Mouse (Mus musculus): ENCODE data around the gene Camkk1. TPM values are rescaled to one million over a fixed set of nuclear protein-coding genes. Genes with fewer than 3 reads are reported as not detected.

Camkk1 gene
- polyA plus RNA-seq, 1 experiment from 2014 or later: 2.7 TPM

- peaks cover 26% of the 10 kb centered on the region for H3K27me3 ChIP-seq (ENCODE audit: control insufficient read depth, insufficient read depth, low read length)
- peak overlapping the region; percentile 64 for H3K4me3 ChIP-seq (ENCODE audit: low read depth, low read length)
- ATAC-seq (ENCODE audit: insufficient number of reproducible peaks, low FRiP score, low TSS enrichment, low read depth) (peak; percentile 52), DNase-seq (ENCODE audit: low spot score) (peak; percentile 62)
- peak overlapping the region; percentile 57 for H3K9ac ChIP-seq (ENCODE audit: low read length)
- no peaks in the 10 kb centered on the region for H3K36me3 ChIP-seq (ENCODE audit: control insufficient read depth, insufficient read depth, low read length)
- no peak overlapping the region for H3K27ac ChIP-seq (replicated peaks; ENCODE audit: low read depth, low read length)
- WGBS: 1% methylated on average over 45 of the region's 46 CpGs
- H3K9me3 ChIP-seq (ENCODE audit: control insufficient read depth, low read length): no peaks in the 10 kb centered on the region
- peak overlapping the region; percentile 98 for H3K4me2 ChIP-seq (ENCODE audit: low read depth, severe bottlenecking)
- H3K4me1 ChIP-seq (ENCODE audit: control insufficient read depth, insufficient read depth, low read length): 0 out of 2 replicates have a peak, but pooled peaks cover 2% of the 10 kb centered on the region
Measured at GRCm38 (mm10) chr11:73019147-73019795, 463 bp downstream of the Camkk1 start.

DNA sequence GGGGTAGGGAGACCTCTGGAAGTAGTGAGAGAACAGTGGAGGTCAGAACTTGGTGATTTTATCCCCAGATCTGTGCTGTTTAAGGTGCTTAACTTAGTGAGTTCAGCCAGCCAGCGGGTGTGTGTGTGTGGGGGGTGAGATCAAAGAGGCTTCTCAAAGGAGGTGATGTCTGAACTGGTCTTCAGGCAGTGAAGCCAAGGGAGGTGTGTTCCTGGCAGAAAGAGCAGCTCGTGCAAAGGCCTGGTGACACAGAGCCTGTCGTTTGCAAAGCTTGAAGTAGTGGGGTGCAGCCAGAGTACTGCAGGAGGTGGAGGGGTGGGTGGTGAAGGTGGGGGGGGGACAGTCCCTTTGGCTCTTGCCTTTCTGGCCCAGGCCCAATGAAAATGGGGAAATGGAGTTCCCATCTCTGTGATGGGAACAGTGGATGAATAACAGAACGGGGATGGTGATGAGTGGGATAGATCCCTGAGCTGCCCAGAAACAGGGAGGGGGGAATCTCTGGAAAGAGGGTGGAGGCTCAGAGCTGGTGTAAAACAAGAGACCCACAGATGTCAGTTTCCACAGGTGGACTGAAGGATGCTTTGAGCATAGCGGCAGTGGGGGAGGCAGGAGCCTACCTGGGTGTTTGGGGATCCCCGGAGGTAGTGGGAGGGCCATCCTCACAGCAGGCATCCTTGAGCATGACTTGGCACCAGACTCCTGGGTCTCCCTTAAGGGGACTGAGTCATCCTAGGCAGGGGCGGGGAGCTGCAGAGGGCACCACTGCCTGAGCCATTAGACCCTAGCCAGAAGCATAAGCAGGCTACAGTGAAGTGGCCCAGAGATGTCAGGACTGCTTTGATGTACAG lies 2.4 kb downstream of the Camkk1 start:
- no peak overlapping the region for H3K4me3 ChIP-seq (ENCODE audit: low read depth, low read length)
- H3K27me3 ChIP-seq (ENCODE audit: control insufficient read depth, insufficient read depth, low read length): peaks cover 26% of the 10 kb centered on the region
- no peaks in the 10 kb centered on the region for H3K36me3 ChIP-seq (ENCODE audit: control insufficient read depth, insufficient read depth, low read length)
- 0 out of 2 replicates have a peak, but pooled peaks cover 2% of the 10 kb centered on the region for H3K4me1 ChIP-seq (ENCODE audit: control insufficient read depth, insufficient read depth, low read length)
- no peak overlapping the region for H3K27ac ChIP-seq (replicated peaks; ENCODE audit: low read depth, low read length)
- no peak overlapping the region for H3K9ac ChIP-seq (ENCODE audit: low read length)
- H3K9me3 ChIP-seq (ENCODE audit: control insufficient read depth, low read length): no peaks in the 10 kb centered on the region
- 48% methylated on average over 7 of the region's 7 CpGs for WGBS
- ATAC-seq (ENCODE audit: insufficient number of reproducible peaks, low FRiP score, low TSS enrichment, low read depth) (no peak), DNase-seq (ENCODE audit: low spot score) (no peak)
- H3K4me2 ChIP-seq (ENCODE audit: low read depth, severe bottlenecking): no peak overlapping the region

GRCm38 (mm10) chr11:73023099-73023498 lies 4.3 kb downstream of the Camkk1 start:
- H3K9me3 ChIP-seq (ENCODE audit: control insufficient read depth, low read length): no peaks in the 10 kb centered on the region
- H3K4me1 ChIP-seq (ENCODE audit: control insufficient read depth, insufficient read depth, low read length): 0 out of 2 replicates have a peak, but pooled peaks cover 2% of the 10 kb centered on the region
- 54% methylated on average over 9 of the region's 9 CpGs for WGBS
- H3K27ac ChIP-seq (replicated peaks; ENCODE audit: low read depth, low read length): no peak overlapping the region
- no peak overlapping the region for H3K9ac ChIP-seq (ENCODE audit: low read length)
- no peak overlapping the region for H3K4me3 ChIP-seq (ENCODE audit: low read depth, low read length)
- DNase-seq (ENCODE audit: low spot score) (no peak), ATAC-seq (ENCODE audit: insufficient number of reproducible peaks, low FRiP score, low TSS enrichment, low read depth) (no peak)
- no peak overlapping the region for H3K4me2 ChIP-seq (ENCODE audit: low read depth, severe bottlenecking)
- peaks cover 23% of the 10 kb centered on the region for H3K27me3 ChIP-seq (ENCODE audit: control insufficient read depth, insufficient read depth, low read length)
- no peaks in the 10 kb centered on the region for H3K36me3 ChIP-seq (ENCODE audit: control insufficient read depth, insufficient read depth, low read length)

DNA sequence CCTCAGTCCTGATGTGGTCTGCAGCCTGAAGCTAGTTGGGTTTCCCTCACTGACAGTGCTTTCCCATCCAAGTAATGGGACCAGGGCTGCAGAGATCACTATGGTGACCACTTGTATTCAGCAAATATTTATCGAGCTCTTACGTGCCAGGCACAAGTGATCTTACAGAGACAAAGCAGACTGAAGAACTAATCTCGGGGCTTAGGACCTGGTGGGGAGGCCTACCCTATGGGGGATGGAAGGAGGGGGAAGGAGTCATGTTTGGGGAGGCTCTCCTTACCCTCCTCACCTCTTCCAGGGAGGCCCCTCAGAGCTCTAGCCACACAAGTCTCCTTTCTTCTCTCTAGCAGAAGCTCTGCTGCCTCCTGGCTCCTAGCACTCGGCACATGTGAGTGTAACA lies 5.0 kb downstream of the Camkk1 start:
- 86% methylated on average over 4 of the region's 4 CpGs for WGBS
- DNase-seq (ENCODE audit: low spot score): no peak
- Histone ChIP-seq H3K36me3 (ENCODE audit: control insufficient read depth, insufficient read depth, low read length) (no peaks in the 10 kb centered on the region), H3K4me1 (ENCODE audit: control insufficient read depth, insufficient read depth, low read length) (0 out of 2 replicates have a peak, but pooled peaks cover 2% of the 10 kb centered on the region), H3K27ac (replicated peaks; ENCODE audit: low read depth, low read length) (no peak overlapping the region), H3K4me3 (ENCODE audit: low read depth, low read length) (no peak overlapping the region), H3K27me3 (ENCODE audit: control insufficient read depth, insufficient read depth, low read length) (peaks cover 23% of the 10 kb centered on the region), H3K9me3 (ENCODE audit: control insufficient read depth, low read length) (no peaks in the 10 kb centered on the region), H3K4me2 (ENCODE audit: low read depth, severe bottlenecking) (no peak overlapping the region), H3K9ac (ENCODE audit: low read length) (no peak overlapping the region)
- ATAC-seq (ENCODE audit: insufficient number of reproducible peaks, low FRiP score, low TSS enrichment, low read depth): no peak

DNA sequence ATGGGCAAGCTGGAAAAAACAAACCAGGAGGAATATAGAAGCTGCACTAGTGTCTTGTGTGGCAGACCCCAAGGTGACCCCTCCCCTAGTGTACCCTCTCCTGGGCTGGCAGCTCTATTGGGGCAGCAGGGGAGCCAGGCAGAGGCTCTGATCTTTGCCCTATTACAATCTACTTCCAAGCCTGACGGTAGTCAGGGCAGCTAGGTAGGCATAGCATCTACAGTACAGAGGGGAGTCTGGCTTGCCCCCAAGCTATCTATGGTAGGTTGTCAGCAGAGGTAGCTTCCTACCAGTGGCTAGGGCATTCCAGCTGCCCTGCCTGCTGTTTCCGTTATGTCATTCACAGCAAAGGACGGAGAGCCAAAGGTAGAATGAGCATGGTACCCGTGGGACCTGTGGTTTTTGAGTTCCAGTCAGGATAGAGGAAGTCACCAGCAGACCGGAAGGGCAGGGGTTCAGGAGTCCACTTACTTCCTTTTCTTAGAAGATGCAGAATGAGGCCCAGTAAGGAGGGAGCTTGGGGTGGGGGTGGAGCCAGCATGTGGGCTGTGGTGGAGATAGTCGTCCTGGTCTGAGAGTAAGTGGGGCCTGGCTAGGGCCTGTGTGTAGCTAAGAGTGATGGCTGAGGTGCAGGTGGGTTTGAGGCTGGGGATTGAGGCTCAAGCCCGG lies 5.6 kb downstream of the Camkk1 start:
- 0 out of 2 replicates have a peak overlapping the region, but pooled peaks have one; percentile 4 for H3K9ac ChIP-seq (ENCODE audit: low read length)
- WGBS: 58% methylated on average over 7 of the region's 7 CpGs

DNA sequence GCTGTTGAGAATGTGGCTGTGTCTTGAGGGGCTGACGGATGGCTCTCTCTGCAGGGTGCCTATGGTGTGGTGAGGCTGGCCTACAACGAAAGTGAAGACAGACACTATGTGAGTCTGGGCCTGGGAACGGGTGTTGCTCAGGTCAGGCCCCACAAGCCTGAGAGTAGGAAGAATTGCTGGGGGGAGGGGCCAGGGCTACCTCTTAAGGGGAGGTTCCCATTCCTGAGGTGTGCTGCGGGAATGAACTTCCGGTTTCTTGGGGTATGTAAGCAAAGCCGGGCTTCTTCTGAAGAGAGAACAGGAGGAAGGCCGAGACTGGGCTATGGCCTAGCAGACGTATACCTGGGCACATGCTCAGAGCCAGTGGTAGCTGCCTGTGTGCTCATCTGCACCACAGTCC lies 8.2 kb downstream of the Camkk1 start:
- Histone ChIP-seq H3K27ac (replicated peaks; ENCODE audit: low read depth, low read length) (no peak overlapping the region), H3K4me3 (ENCODE audit: low read depth, low read length) (no peak overlapping the region), H3K9me3 (ENCODE audit: control insufficient read depth, low read length) (no peaks in the 10 kb centered on the region), H3K36me3 (ENCODE audit: control insufficient read depth, insufficient read depth, low read length) (no peaks in the 10 kb centered on the region), H3K27me3 (ENCODE audit: control insufficient read depth, insufficient read depth, low read length) (no peaks in the 10 kb centered on the region), H3K4me2 (ENCODE audit: low read depth, severe bottlenecking) (no peak overlapping the region), H3K4me1 (ENCODE audit: control insufficient read depth, insufficient read depth, low read length) (no peaks in the 10 kb centered on the region; the same call in 1 of the 2 replicates), H3K9ac (ENCODE audit: low read length) (0 out of 2 replicates have a peak overlapping the region, but pooled peaks have one; percentile 4)
- DNase-seq (ENCODE audit: low spot score) (no peak), ATAC-seq (ENCODE audit: insufficient number of reproducible peaks, low FRiP score, low TSS enrichment, low read depth) (no peak)
- WGBS: 50% methylated on average over 8 of the region's 8 CpGs

More for the DNA sequence above, 5.6 kb downstream of the Camkk1 start:
- no peak overlapping the region for H3K4me2 ChIP-seq (ENCODE audit: low read depth, severe bottlenecking)
- H3K4me1 ChIP-seq (ENCODE audit: control insufficient read depth, insufficient read depth, low read length): 0 out of 2 replicates have a peak, but pooled peaks cover 2% of the 10 kb centered on the region
- DNase-seq (ENCODE audit: low spot score) (no peak), ATAC-seq (ENCODE audit: insufficient number of reproducible peaks, low FRiP score, low TSS enrichment, low read depth) (no peak)
- no peak overlapping the region for H3K27ac ChIP-seq (replicated peaks; ENCODE audit: low read depth, low read length)
- peaks cover 20% of the 10 kb centered on the region for H3K27me3 ChIP-seq (ENCODE audit: control insufficient read depth, insufficient read depth, low read length)
- H3K4me3 ChIP-seq (ENCODE audit: low read depth, low read length): no peak overlapping the region
- H3K36me3 ChIP-seq (ENCODE audit: control insufficient read depth, insufficient read depth, low read length): no peaks in the 10 kb centered on the region
- no peaks in the 10 kb centered on the region for H3K9me3 ChIP-seq (ENCODE audit: control insufficient read depth, low read length)

DNA sequence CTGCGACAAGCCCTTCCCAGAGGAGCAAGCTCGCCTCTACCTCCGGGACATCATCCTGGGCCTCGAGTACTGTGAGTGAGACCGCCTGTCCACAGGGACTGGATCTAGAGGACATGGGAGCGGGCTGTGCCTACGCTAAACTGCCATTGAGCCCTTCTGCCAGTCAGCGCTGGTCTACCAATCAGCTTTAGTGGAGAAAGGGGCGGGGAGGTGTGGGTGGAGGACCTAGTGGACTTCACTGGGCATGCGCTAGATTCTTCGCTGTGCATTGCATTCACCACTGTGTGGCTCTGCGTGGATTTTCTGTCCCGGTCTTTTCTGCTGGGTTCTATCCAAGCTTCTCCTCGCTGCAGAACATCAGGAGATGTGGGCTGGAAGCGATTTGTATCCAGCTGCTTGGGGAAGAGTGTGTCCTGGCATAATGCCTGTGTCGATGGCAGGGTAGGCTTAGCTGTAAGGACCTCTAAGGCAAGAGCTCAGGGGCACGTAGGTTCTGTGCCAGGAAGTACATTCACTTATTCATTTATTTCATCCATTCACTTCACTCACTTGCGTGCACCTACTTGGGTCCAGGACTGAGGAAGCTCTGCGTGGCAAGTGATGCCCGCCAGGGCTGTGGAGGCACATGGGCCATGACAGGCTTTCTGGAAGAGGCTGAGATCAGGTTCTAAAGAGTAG lies 12.2 kb downstream of the Camkk1 start:
- Histone ChIP-seq H3K9ac (ENCODE audit: low read length) (0 out of 2 replicates have a peak overlapping the region, but pooled peaks have one; percentile 22), H3K36me3 (ENCODE audit: control insufficient read depth, insufficient read depth, low read length) (no peaks in the 10 kb centered on the region), H3K4me1 (ENCODE audit: control insufficient read depth, insufficient read depth, low read length) (no peaks in the 10 kb centered on the region; the same call in 1 of the 2 replicates), H3K27me3 (ENCODE audit: control insufficient read depth, insufficient read depth, low read length) (no peaks in the 10 kb centered on the region), H3K9me3 (ENCODE audit: control insufficient read depth, low read length) (no peaks in the 10 kb centered on the region), H3K27ac (replicated peaks; ENCODE audit: low read depth, low read length) (no peak overlapping the region; the same call in 1 of the 2 replicates), H3K4me2 (ENCODE audit: low read depth, severe bottlenecking) (peak overlapping the region; percentile 40), H3K4me3 (ENCODE audit: low read depth, low read length) (peak overlapping the region; percentile 12; the same call in 1 of the 2 replicates)
- DNase-seq (ENCODE audit: low spot score) (peak; percentile 86), ATAC-seq (ENCODE audit: insufficient number of reproducible peaks, low FRiP score, low TSS enrichment, low read depth) (peak; percentile 87)
- 28% methylated on average over 20 of the region's 20 CpGs for WGBS

Data from limb, embryonic 11.5 days (tissue).